In genomic region chr12:28076606-28077005, GRCm38 (mm10) we compare ENCODE assay signal across 33 mouse cellular contexts.
"Had no signal": no experiment of that assay in that cellular context is flagged by ENCODE, and none has a peak within 500 bp of the region (broad histone marks: within the 10 kb centered on the region; RNA-seq: fewer than 3 reads in every experiment).

No protein-coding gene starts in this region.

- H3K9ac ChIP-seq: limb, embryonic 12.5 days; limb, embryonic 13.5 days; limb, embryonic 15.5 days; liver, embryonic 12.5 days; liver, embryonic 13.5 days; liver, embryonic 14.5 days; liver, embryonic 15.5 days; liver, postnatal 0 days; lung, embryonic 14.5 days; lung, embryonic 15.5 days; midbrain, embryonic 12.5 days; midbrain, embryonic 13.5 days; midbrain, embryonic 15.5 days; neural tube, embryonic 12.5 days; neural tube, embryonic 13.5 days had no signal

- H3K4me2 ChIP-seq: limb, embryonic 12.5 days; limb, embryonic 13.5 days; limb, embryonic 15.5 days; liver, embryonic 11.5 days; liver, embryonic 12.5 days; liver, embryonic 13.5 days; liver, embryonic 15.5 days; lung, embryonic 14.5 days; lung, embryonic 15.5 days; midbrain, embryonic 11.5 days; midbrain, embryonic 12.5 days; midbrain, embryonic 13.5 days; midbrain, embryonic 15.5 days; neural tube, embryonic 12.5 days; neural tube, embryonic 13.5 days had no signal

- H3K27me3 ChIP-seq: limb, embryonic 12.5 days; limb, embryonic 13.5 days; limb, embryonic 15.5 days; liver, embryonic 12.5 days; liver, embryonic 13.5 days; liver, embryonic 15.5 days; lung, embryonic 15.5 days; megakaryocyte, embryonic 14.5 days; midbrain, embryonic 12.5 days; midbrain, embryonic 13.5 days; midbrain, embryonic 15.5 days; neural tube, embryonic 12.5 days; neural tube, embryonic 13.5 days had no signal

- ATAC-seq: liver, embryonic 12.5 days; liver, postnatal 0 days; lung, postnatal 0 days; midbrain, embryonic 13.5 days; midbrain, embryonic 15.5 days; midbrain, embryonic 16.5 days had no signal

- H3K9me3 ChIP-seq: limb, embryonic 10.5 days; limb, embryonic 12.5 days; limb, embryonic 13.5 days; limb, embryonic 15.5 days; liver, embryonic 12.5 days; liver, embryonic 13.5 days; liver, embryonic 15.5 days; lung, embryonic 15.5 days; midbrain, embryonic 10.5 days; midbrain, embryonic 12.5 days; midbrain, embryonic 13.5 days; midbrain, embryonic 15.5 days; neural tube, embryonic 12.5 days; neural tube, embryonic 13.5 days had no signal

- H3K27ac ChIP-seq: limb, embryonic 10.5 days; limb, embryonic 12.5 days; limb, embryonic 13.5 days; limb, embryonic 15.5 days; liver, embryonic 12.5 days; liver, embryonic 13.5 days; liver, embryonic 14.5 days; liver, embryonic 15.5 days; lung, embryonic 15.5 days; macrophage; midbrain, embryonic 10.5 days; midbrain, embryonic 12.5 days; midbrain, embryonic 13.5 days; midbrain, embryonic 15.5 days; neural tube, embryonic 12.5 days; neural tube, embryonic 13.5 days had no signal

- H3K36me3 ChIP-seq: limb, embryonic 10.5 days; limb, embryonic 12.5 days; limb, embryonic 13.5 days; limb, embryonic 15.5 days; liver, embryonic 12.5 days; liver, embryonic 13.5 days; liver, embryonic 15.5 days; lung, embryonic 15.5 days; midbrain, embryonic 10.5 days; midbrain, embryonic 12.5 days; midbrain, embryonic 13.5 days; midbrain, embryonic 15.5 days; neural tube, embryonic 12.5 days; neural tube, embryonic 13.5 days had no signal

- H3K4me3 ChIP-seq: limb, embryonic 10.5 days; limb, embryonic 12.5 days; limb, embryonic 13.5 days; limb, embryonic 15.5 days; liver, embryonic 12.5 days; liver, embryonic 13.5 days; liver, embryonic 15.5 days; lung, embryonic 15.5 days; megakaryocyte, embryonic 14.5 days; midbrain, embryonic 10.5 days; midbrain, embryonic 12.5 days; midbrain, embryonic 13.5 days; midbrain, embryonic 15.5 days; myocyte; neural tube, embryonic 12.5 days; neural tube, embryonic 13.5 days had no signal

- H3K4me1 ChIP-seq: limb, embryonic 10.5 days; limb, embryonic 12.5 days; limb, embryonic 13.5 days; limb, embryonic 15.5 days; liver, embryonic 12.5 days; liver, embryonic 13.5 days; liver, embryonic 15.5 days; lung, embryonic 15.5 days; megakaryocyte, embryonic 14.5 days; midbrain, embryonic 10.5 days; midbrain, embryonic 12.5 days; midbrain, embryonic 13.5 days; midbrain, embryonic 15.5 days; neural tube, embryonic 12.5 days; neural tube, embryonic 13.5 days had no signal

- DNase-seq: left cerebral cortex, postnatal 4 days; liver; liver, embryonic 13.5 days; liver, postnatal 0 days; lung, adult 18-20 months; lung, adult 2 months; lung, embryonic 14.5 days; lung, postnatal 10 days; lung, postnatal 14 days; lung, postnatal 36 days; lung, postnatal 4 days; midbrain, embryonic 14.5 days had no signal
